Mouse (Mus musculus): ENCODE measurements at regions not wholly inside any gene's neighbourhood (a gene's known extent, or its start where the extent isn't known, plus 50 kb on each side); places are given as distances from the start of the nearest gene placed in this dataset.

- WGBS: 66% methylated on average over 6 of the region's 6 CpGs
- H3K4me2 ChIP-seq (ENCODE audit: low read length): no peak overlapping the region
- DNase-seq (ENCODE audit: low spot score): no peak
- H3K27me3 ChIP-seq (ENCODE audit: insufficient read depth, low read length): no peaks in the 10 kb centered on the region
- no peak overlapping the region for H3K27ac ChIP-seq
- H3K4me1 ChIP-seq (replicated peaks; ENCODE audit: insufficient read depth, low read length): no peaks in the 10 kb centered on the region
- H3K36me3 ChIP-seq (ENCODE audit: insufficient read depth, low read length): no peaks in the 10 kb centered on the region
- no peak overlapping the region for H3K9ac ChIP-seq (ENCODE audit: low read depth, low read length)
- TF ChIP-seq CTCF (IDR thresholded peaks at IDR 0.05; ENCODE audit: low read depth): no peak
- H3K9me3 ChIP-seq (replicated peaks; ENCODE audit: low read length): no peaks in the 10 kb centered on the region
- no peak for ATAC-seq (replicated peaks; ENCODE audit: low FRiP score, low read depth)
- H3K4me3 ChIP-seq (replicated peaks; ENCODE audit: low read depth, low read length): no peak overlapping the region
These were observed 145.1 kb upstream of the Lnx1 start for GRCm38 (mm10) chr5:74847824-74848223.

- 78% methylated on average over 5 of the region's 5 CpGs for WGBS
- Histone ChIP-seq H3K27ac (no peak overlapping the region), H3K4me1 (replicated peaks; ENCODE audit: insufficient read depth, low read length) (no peaks in the 10 kb centered on the region), H3K4me2 (ENCODE audit: low read length) (no peak overlapping the region), H3K27me3 (ENCODE audit: insufficient read depth, low read length) (no peaks in the 10 kb centered on the region), H3K9me3 (replicated peaks; ENCODE audit: low read length) (no peaks in the 10 kb centered on the region), H3K9ac (ENCODE audit: low read depth, low read length) (no peak overlapping the region), H3K36me3 (ENCODE audit: insufficient read depth, low read length) (no peaks in the 10 kb centered on the region), H3K4me3 (replicated peaks; ENCODE audit: low read depth, low read length) (no peak overlapping the region)
- no peak for TF ChIP-seq CTCF (IDR thresholded peaks at IDR 0.05; ENCODE audit: low read depth)
- DNase-seq (ENCODE audit: low spot score): no peak
- ATAC-seq (replicated peaks; ENCODE audit: low FRiP score, low read depth): no peak
These were observed 144.0 kb upstream of the Lnx1 start for GRCm38 (mm10) chr5:74846674-74847073.

DNA sequence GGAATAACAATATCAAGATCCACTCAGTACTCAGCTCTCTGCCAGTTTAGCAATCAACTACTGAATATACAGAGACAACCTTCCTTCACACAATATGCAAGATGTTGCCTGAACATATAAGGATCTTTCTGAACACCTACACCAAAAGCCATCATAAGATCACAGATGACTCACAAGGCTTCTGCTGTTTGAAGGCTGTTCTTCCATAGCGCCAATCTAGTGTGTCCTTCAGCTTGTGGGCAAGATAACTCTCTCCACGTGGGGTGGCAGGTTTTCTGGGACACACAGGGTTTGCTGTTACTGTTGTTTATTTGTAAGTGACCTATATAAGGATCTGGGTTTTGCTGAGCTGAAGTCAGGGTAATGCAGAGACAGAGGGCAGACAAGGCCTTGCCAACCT, 131.7 kb upstream of the Lnx1 start:
- Histone ChIP-seq H3K4me1 (replicated peaks; ENCODE audit: insufficient read depth, low read length) (no peaks in the 10 kb centered on the region), H3K4me2 (ENCODE audit: low read length) (no peak overlapping the region), H3K4me3 (replicated peaks; ENCODE audit: low read depth, low read length) (no peak overlapping the region), H3K9me3 (replicated peaks; ENCODE audit: low read length) (no peaks in the 10 kb centered on the region), H3K36me3 (ENCODE audit: insufficient read depth, low read length) (no peaks in the 10 kb centered on the region), H3K9ac (ENCODE audit: low read depth, low read length) (no peak overlapping the region), H3K27me3 (ENCODE audit: insufficient read depth, low read length) (no peaks in the 10 kb centered on the region), H3K27ac (no peak overlapping the region)
- 90% methylated on average over 2 of the region's 2 CpGs for WGBS
- no peak for TF ChIP-seq CTCF (IDR thresholded peaks at IDR 0.05; ENCODE audit: low read depth)
- no peak for ATAC-seq (replicated peaks; ENCODE audit: low FRiP score, low read depth)
- no peak for DNase-seq (ENCODE audit: low spot score)

DNA sequence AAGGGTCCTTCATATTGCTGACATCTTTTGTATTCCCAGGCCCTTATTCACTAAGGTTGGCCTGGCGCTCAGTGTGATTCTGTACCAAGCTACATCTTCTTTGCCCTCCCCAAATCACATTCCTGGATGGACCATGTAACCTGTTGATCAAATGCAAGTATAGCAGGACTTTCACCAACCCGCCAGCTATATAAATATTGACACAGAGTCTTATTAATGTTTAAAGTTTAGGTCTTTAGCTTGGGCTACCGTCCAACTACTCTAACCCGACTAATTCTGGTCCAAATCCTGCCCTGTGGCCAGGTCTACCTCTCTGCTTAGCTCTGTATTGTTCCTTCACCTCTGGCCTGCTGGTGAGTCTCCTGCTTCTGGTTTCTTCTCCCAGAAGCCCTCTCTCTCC, 131.2 kb upstream of the Lnx1 start:
- no peak overlapping the region for H3K27ac ChIP-seq
- no peak overlapping the region for H3K4me3 ChIP-seq (replicated peaks; ENCODE audit: low read depth, low read length)
- 80% methylated on average over 4 of the region's 4 CpGs for WGBS
- H3K9ac ChIP-seq (ENCODE audit: low read depth, low read length): no peak overlapping the region
- TF ChIP-seq CTCF (IDR thresholded peaks at IDR 0.05; ENCODE audit: low read depth): no peak
- no peak for DNase-seq (ENCODE audit: low spot score)
- H3K9me3 ChIP-seq (replicated peaks; ENCODE audit: low read length): no peaks in the 10 kb centered on the region
- H3K4me2 ChIP-seq (ENCODE audit: low read length): no peak overlapping the region
- H3K36me3 ChIP-seq (ENCODE audit: insufficient read depth, low read length): no peaks in the 10 kb centered on the region
- no peaks in the 10 kb centered on the region for H3K27me3 ChIP-seq (ENCODE audit: insufficient read depth, low read length)
- no peak for ATAC-seq (replicated peaks; ENCODE audit: low FRiP score, low read depth)
- H3K4me1 ChIP-seq (replicated peaks; ENCODE audit: insufficient read depth, low read length): no peaks in the 10 kb centered on the region

DNA sequence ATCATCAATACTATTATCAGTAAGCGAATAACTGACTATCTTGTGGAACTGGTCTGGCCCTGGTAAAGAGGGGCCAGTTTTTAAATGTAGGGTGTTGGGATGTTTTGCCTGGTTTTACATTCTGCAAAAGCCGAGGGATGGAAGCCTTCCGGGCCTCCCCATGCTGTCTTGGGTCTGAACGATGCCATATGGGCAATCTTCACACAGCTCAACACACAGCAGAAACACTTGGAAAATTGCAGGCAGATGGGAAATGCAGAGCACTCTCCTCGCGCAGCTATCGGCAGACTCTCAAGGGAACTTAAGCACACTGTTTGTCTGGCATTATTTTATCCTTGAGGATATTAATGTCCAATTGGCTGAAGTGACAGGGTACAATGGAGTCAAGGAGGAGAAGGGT, 129.3 kb upstream of the Lnx1 start:
- Histone ChIP-seq H3K36me3 (ENCODE audit: insufficient read depth, low read length) (no peaks in the 10 kb centered on the region), H3K4me2 (ENCODE audit: low read length) (no peak overlapping the region), H3K27me3 (ENCODE audit: insufficient read depth, low read length) (no peaks in the 10 kb centered on the region), H3K27ac (no peak overlapping the region), H3K4me3 (replicated peaks; ENCODE audit: low read depth, low read length) (no peak overlapping the region), H3K4me1 (replicated peaks; ENCODE audit: insufficient read depth, low read length) (no peaks in the 10 kb centered on the region), H3K9me3 (replicated peaks; ENCODE audit: low read length) (no peaks in the 10 kb centered on the region), H3K9ac (ENCODE audit: low read depth, low read length) (no peak overlapping the region)
- ATAC-seq (replicated peaks; ENCODE audit: low FRiP score, low read depth): no peak
- TF ChIP-seq CTCF (IDR thresholded peaks at IDR 0.05; ENCODE audit: low read depth): no peak
- WGBS: 68% methylated on average over 7 of the region's 7 CpGs
- no peak for DNase-seq (ENCODE audit: low spot score)

GRCm38 (mm10) chr5:74830646-74831045, 127.9 kb upstream of the Lnx1 start:
- TF ChIP-seq CTCF (IDR thresholded peaks at IDR 0.05; ENCODE audit: low read depth): no peak
- no peak overlapping the region for H3K4me3 ChIP-seq (replicated peaks; ENCODE audit: low read depth, low read length)
- no peaks in the 10 kb centered on the region for H3K27me3 ChIP-seq (ENCODE audit: insufficient read depth, low read length)
- H3K9me3 ChIP-seq (replicated peaks; ENCODE audit: low read length): no peaks in the 10 kb centered on the region
- H3K36me3 ChIP-seq (ENCODE audit: insufficient read depth, low read length): no peaks in the 10 kb centered on the region
- no peak overlapping the region for H3K4me2 ChIP-seq (ENCODE audit: low read length)
- no peak overlapping the region for H3K27ac ChIP-seq
- ATAC-seq (replicated peaks; ENCODE audit: low FRiP score, low read depth): no peak
- no peaks in the 10 kb centered on the region for H3K4me1 ChIP-seq (replicated peaks; ENCODE audit: insufficient read depth, low read length)
- no peak for DNase-seq (ENCODE audit: low spot score)
- H3K9ac ChIP-seq (ENCODE audit: low read depth, low read length): no peak overlapping the region
- WGBS: 52% methylated on average over 5 of the region's 5 CpGs

DNA sequence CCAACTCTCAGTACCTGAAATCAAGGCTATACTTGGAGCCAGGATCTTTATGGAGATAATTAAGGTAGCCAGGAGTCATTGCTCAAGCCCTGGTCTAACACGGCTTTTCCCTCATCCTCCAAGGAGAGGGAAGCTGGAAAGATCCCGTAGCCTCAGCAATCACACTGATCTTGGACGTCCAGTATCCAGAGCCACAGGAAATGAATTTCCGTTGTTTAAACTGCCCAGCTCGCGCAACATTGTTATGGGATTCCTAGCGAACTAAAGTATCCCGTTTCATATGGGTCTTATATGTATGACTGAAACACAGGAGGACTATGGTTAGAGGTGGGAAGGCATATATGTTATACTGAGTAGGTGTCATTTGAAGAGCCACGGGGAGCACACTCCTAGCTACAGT, 126.3 kb upstream of the Lnx1 start:
- WGBS: 68% methylated on average over 9 of the region's 9 CpGs
- no peak overlapping the region for H3K4me3 ChIP-seq (replicated peaks; ENCODE audit: low read depth, low read length)
- no peaks in the 10 kb centered on the region for H3K9me3 ChIP-seq (replicated peaks; ENCODE audit: low read length)
- H3K9ac ChIP-seq (ENCODE audit: low read depth, low read length): no peak overlapping the region
- TF ChIP-seq CTCF (IDR thresholded peaks at IDR 0.05; ENCODE audit: low read depth): no peak
- no peaks in the 10 kb centered on the region for H3K36me3 ChIP-seq (ENCODE audit: insufficient read depth, low read length)
- DNase-seq (ENCODE audit: low spot score): no peak
- no peaks in the 10 kb centered on the region for H3K4me1 ChIP-seq (replicated peaks; ENCODE audit: insufficient read depth, low read length)
- no peak overlapping the region for H3K27ac ChIP-seq
- no peak for ATAC-seq (replicated peaks; ENCODE audit: low FRiP score, low read depth)
- H3K27me3 ChIP-seq (ENCODE audit: insufficient read depth, low read length): no peaks in the 10 kb centered on the region
- H3K4me2 ChIP-seq (ENCODE audit: low read length): no peak overlapping the region
